ENCODE assay signal across 8 mouse cellular contexts in genomic region chr9:72408131-72408586, GRCm38 (mm10). TPM values are rescaled to one million over a fixed set of nuclear protein-coding genes. Genes with fewer than 3 reads are reported as not detected.
DNase-seq lines count a peak whose midpoint lies in the region; ATAC-seq and TF ChIP-seq lines count a peak whose summit lies in the region.

No protein-coding gene starts in this region.

- ATAC-seq in frontal cortex, adult (ENCODE audit: low TSS enrichment), result peak; percentile 98
- ATAC-seq in hindbrain, embryonic 11.5 days (ENCODE audit: low FRiP score), result peak; percentile 40; the same call in 1 of the 2 replicates
- ATAC-seq in lung, postnatal 0 days, result peak; percentile 76

- no peak for TF ChIP-seq EP300 in lung, postnatal 0 days (IDR thresholded peaks at IDR 0.05)

- WGBS in hindbrain, embryonic 11.5 days, result 20% methylated on average over 12 of the region's 12 CpGs
- 10% methylated on average over 12 of the region's 12 CpGs for WGBS in lung, postnatal 0 days

- DNase-seq in Muller cell, postnatal 12 days (ENCODE audit: inconsistent ontology term), result peak; percentile 80
- DNase-seq in cerebellum, adult 9-10 months, result peak; percentile 81
- DNase-seq in hindbrain, embryonic 11.5 days (ENCODE audit: low spot score), result peak; percentile 92
- DNase-seq in layer of hippocampus, adult 9-11 months, result peak; percentile 43
- peak; percentile 86 for DNase-seq in lung, postnatal 0 days (ENCODE audit: low spot score)
- peak; percentile 61 for DNase-seq in ovary, postnatal 10 days (ENCODE audit: low spot score)
- peak; percentile 92 for DNase-seq in thymus, postnatal 0 days (ENCODE audit: low spot score)

- H3K4me2 ChIP-seq in hindbrain, embryonic 11.5 days (replicated peaks; ENCODE audit: low read depth, low read length), result no peak overlapping the region
- peak overlapping the region; percentile 62 for H3K4me2 ChIP-seq in lung, postnatal 0 days (replicated peaks; ENCODE audit: low read depth, low read length)

- H3K4me3 ChIP-seq in hindbrain, embryonic 11.5 days (ENCODE audit: low read depth, low read length), result no peak overlapping the region
- peak overlapping the region; percentile 37 for H3K4me3 ChIP-seq in lung, postnatal 0 days (ENCODE audit: low read depth, low read length)

- peak; percentile 96 for TF ChIP-seq CTCF in lung, postnatal 0 days (IDR thresholded peaks at IDR 0.05)

- H3K27ac ChIP-seq in hindbrain, embryonic 11.5 days (ENCODE audit: low read depth, low read length), result no peak overlapping the region
- no peak overlapping the region for H3K27ac ChIP-seq in lung, postnatal 0 days (ENCODE audit: low read length)

- no peaks in the 10 kb centered on the region; the same call in 1 of the 2 replicates for H3K4me1 ChIP-seq in hindbrain, embryonic 11.5 days (replicated peaks; ENCODE audit: control insufficient read depth, insufficient read depth, low read length)
- no peaks in the 10 kb centered on the region for H3K4me1 ChIP-seq in lung, postnatal 0 days (ENCODE audit: insufficient read depth, low read depth, low read length)

- no peaks in the 10 kb centered on the region for H3K27me3 ChIP-seq in hindbrain, embryonic 11.5 days (ENCODE audit: control insufficient read depth, insufficient read depth, low read length)
- H3K27me3 ChIP-seq in lung, postnatal 0 days (replicated peaks; ENCODE audit: insufficient read depth, low read length), result no peaks in the 10 kb centered on the region

- no peak overlapping the region for H3K9ac ChIP-seq in hindbrain, embryonic 11.5 days (ENCODE audit: low read depth, low read length)
- H3K9ac ChIP-seq in lung, postnatal 0 days (replicated peaks; ENCODE audit: low read depth), result 0 out of 2 replicates have a peak overlapping the region, but pooled peaks have one; percentile 26

- no peaks in the 10 kb centered on the region for H3K36me3 ChIP-seq in hindbrain, embryonic 11.5 days (ENCODE audit: control insufficient read depth, insufficient read depth, low read length)
- H3K36me3 ChIP-seq in lung, postnatal 0 days (ENCODE audit: insufficient read depth, low read length), result no peaks in the 10 kb centered on the region

- H3K9me3 ChIP-seq in hindbrain, embryonic 11.5 days (ENCODE audit: control insufficient read depth, low read length), result no peaks in the 10 kb centered on the region
- no peaks in the 10 kb centered on the region for H3K9me3 ChIP-seq in lung, postnatal 0 days (ENCODE audit: low read length)

RNA-seq across cellular contexts. Expression of gene Mns1, which starts 29.7 kb away (rescaled TPM):
- 45.6 and 49.5 TPM in 2 replicates for polyA plus RNA-seq in hindbrain, embryonic 11.5 days (2014; fragmentation: Nextera tagmentation; extraction: Ambion mirVana)
- 5.9 and 9.2 TPM in 2 replicates for polyA plus RNA-seq in lung, postnatal 0 days (2015; fragmentation: Nextera tagmentation; extraction: Ambion mirVana)
- polyA plus RNA-seq in thymus, postnatal 0 days (2015; fragmentation: Nextera tagmentation; extraction: Ambion mirVana), result 81.1 and 91.3 TPM in 2 replicates

Comparison
In these comparisons a context has a peak if more than half of its experiments do, and no peak if none do; other contexts are left out.
1. ATAC-seq: peak in every context shown above with its lines; median percentile 98 in frontal cortex, adult; 76 in lung, postnatal 0 days; 40 in hindbrain, embryonic 11.5 days.